Mouse (Mus musculus) olfactory bulb, adult 2 months (tissue): ENCODE results near the gene Mcrs1.

Experiments used
- CTCF ChIP-seq: fragments of 200-500 bp; IDR thresholded peaks from 2 replicates; pipeline ENCODE4 v1.5.1; 2012; ENCODE audit warnings: low read depth, mild to moderate bottlenecking, low read length, moderate library complexity; ENCODE audit not compliant: insufficient read depth
- POLR2A ChIP-seq: fragments of 200-500 bp; IDR thresholded peaks from 2 replicates; pipeline ENCODE4 v1.6.1; 2012; ENCODE audit warnings: mild to moderate bottlenecking, low read depth, low read length, moderate library complexity; ENCODE audit not compliant: insufficient read depth

DNA sequence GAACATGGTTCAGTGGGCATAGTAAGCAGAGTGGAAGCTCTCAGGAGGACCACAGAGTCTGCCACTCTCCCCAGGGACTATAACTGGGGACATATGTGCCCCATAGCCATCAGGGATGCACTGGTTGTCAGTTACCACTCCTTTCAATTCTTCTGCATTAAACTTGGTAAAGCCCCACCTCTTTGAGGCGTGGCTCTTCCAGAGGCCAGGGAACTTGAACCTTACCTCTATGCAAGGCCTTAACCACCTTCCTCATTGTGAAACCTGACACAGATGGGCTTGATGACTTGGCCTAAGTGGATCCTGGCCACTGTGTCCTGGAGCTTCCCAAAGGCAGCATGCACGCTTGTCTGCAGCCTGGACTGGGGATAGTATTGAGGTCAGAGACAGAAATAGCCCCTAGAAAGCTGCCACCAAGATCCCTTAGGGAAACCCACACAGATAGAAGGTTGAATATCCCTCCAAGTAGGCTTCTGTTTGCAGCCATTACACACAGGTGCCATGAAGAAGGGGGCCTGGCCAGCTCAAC, 2.8 kb upstream of the Mcrs1 start:
- TF ChIP-seq POLR2A = no peak
- no peak for TF ChIP-seq CTCF
